Mouse (Mus musculus): Measurements from ENCODE around the gene Fam161a. TPM values are rescaled to one million over a fixed set of nuclear protein-coding genes. Genes with fewer than 3 reads are reported as not detected.

Fam161a gene
- total and polyA plus RNA-seq, 3 experiments = 1.4 to 2.0 (median 1.5) TPM

GRCm38 (mm10) chr11:22981543-22981950 lies 25.8 kb upstream of the Fam161a start (continued):
- peak; percentile 52; the same call in 1 of the 2 replicates for TF ChIP-seq CHD1 (IDR thresholded peaks at IDR 0.05; ENCODE audit: low read depth, low read length)
- TF ChIP-seq SIN3A (IDR thresholded peaks at IDR 0.05; ENCODE audit: low read length) = no peak
- no peak for TF ChIP-seq POLR2AphosphoS2 (IDR thresholded peaks at IDR 0.05; ENCODE audit: low read depth, low read length)
- peak; percentile 38 for TF ChIP-seq MAX (IDR thresholded peaks at IDR 0.05; ENCODE audit: low read length)
- no peak for TF ChIP-seq ELF1 (IDR thresholded peaks at IDR 0.05; ENCODE audit: low read depth, low read length)
- TF ChIP-seq TBP (conservative IDR thresholded peaks at IDR 0.05; ENCODE audit: low read depth, low read length) = no peak
- no peak for TF ChIP-seq RAD21 (IDR thresholded peaks at IDR 0.05; ENCODE audit: low read depth, low read length)
- no peak for TF ChIP-seq ZC3H11A (IDR thresholded peaks at IDR 0.05; ENCODE audit: low read depth, low read length)

- DNase-seq (ENCODE audit: extremely low read depth) = peak; percentile 95
- in situ Hi-C loops (cut with MboI; ENCODE audit: low pct_ligation_motif_present, low pct_unique_long_range_greater_than_20kb, low sequenced_read_pairs) = no loop called here
- H3K4me1 ChIP-seq (ENCODE audit: control insufficient read depth in 1 of 2, insufficient read depth in 2 of 2) = peaks cover 7 to 40% of the 10 kb centered on the region in 2 experiments
- TF ChIP-seq UBTF (IDR thresholded peaks at IDR 0.05; ENCODE audit: low read depth, low read length) (peak; percentile 78), ZMIZ1 (IDR thresholded peaks at IDR 0.05; ENCODE audit: low read depth, low read length) (peak; percentile 92), ELF1 (IDR thresholded peaks at IDR 0.05; ENCODE audit: low read depth, low read length) (peak; percentile 91), NELFE (IDR thresholded peaks at IDR 0.05; ENCODE audit: low read depth, low read length) (peak; percentile 95), ZKSCAN1 (IDR thresholded peaks at IDR 0.05; ENCODE audit: borderline replicate concordance, low read depth, low read length) (no peak), MEF2A (IDR thresholded peaks at IDR 0.05; ENCODE audit: borderline replicate concordance, low read depth, low read length) (peak; percentile 72), E2F4 (IDR thresholded peaks at IDR 0.05; ENCODE audit: insufficient replicate concordance, low read depth, low read length) (no peak), MAZ (IDR thresholded peaks at IDR 0.05; ENCODE audit: low read depth, low read length) (peak; percentile 68), RAD21 (IDR thresholded peaks at IDR 0.05; ENCODE audit: low read depth, low read length) (no peak; the same call in 1 of the 2 replicates), ZNF384 (IDR thresholded peaks at IDR 0.05; ENCODE audit: low read depth, low read length) (no peak), TCF12 (IDR thresholded peaks at IDR 0.05; ENCODE audit: low read depth, low read length) (peak; percentile 86), USF2 (conservative IDR thresholded peaks at IDR 0.05; ENCODE audit: low read depth, low read length) (no peak), SMC3 (IDR thresholded peaks at IDR 0.05; ENCODE audit: low read depth, low read length) (no peak), POLR2A (IDR thresholded peaks at IDR 0.05; ENCODE audit: low read depth, low read length) (peak; percentile 98), IRF4 (IDR thresholded peaks at IDR 0.05; ENCODE audit: low read depth, low read length) (no peak; the same call in none of the 2 replicates), KAT2A (IDR thresholded peaks at IDR 0.05; ENCODE audit: insufficient replicate concordance, low read length) (peak; percentile 55; the same call in 1 of the 2 replicates), ETS1 (conservative IDR thresholded peaks at IDR 0.05; ENCODE audit: low read depth, low read length) (no peak), CHD1 (IDR thresholded peaks at IDR 0.05; ENCODE audit: low read depth, low read length) (no peak), JUN (IDR thresholded peaks at IDR 0.05; ENCODE audit: insufficient read depth, low read depth, low read length) (no peak), MYC (IDR thresholded peaks at IDR 0.05; ENCODE audit: low read depth, low read length) (peak; percentile 68; the same call in 1 of the 2 replicates), PAX5 (IDR thresholded peaks at IDR 0.05; ENCODE audit: low read length) (no peak), TBP (conservative IDR thresholded peaks at IDR 0.05; ENCODE audit: low read depth, low read length) (peak; percentile 78; the same call in 1 of the 2 replicates), MAX (IDR thresholded peaks at IDR 0.05; ENCODE audit: low read length) (peak; percentile 36; the same call in 1 of the 2 replicates), POLR2AphosphoS2 (IDR thresholded peaks at IDR 0.05; ENCODE audit: low read depth, low read length) (peak; percentile 73), ZC3H11A (IDR thresholded peaks at IDR 0.05; ENCODE audit: low read depth, low read length) (no peak), RCOR1 (conservative IDR thresholded peaks at IDR 0.05; ENCODE audit: low read depth, low read length) (no peak), SIN3A (IDR thresholded peaks at IDR 0.05; ENCODE audit: low read length) (peak; percentile 92), EP300 (IDR thresholded peaks at IDR 0.05; ENCODE audit: low read length) (no peak), JUND (conservative IDR thresholded peaks at IDR 0.05; ENCODE audit: low read depth, low read length) (no peak), GABPA (IDR thresholded peaks at IDR 0.05; ENCODE audit: insufficient replicate concordance, low read depth, low read length) (no peak; the same call in 1 of the 2 replicates), MAFK (IDR thresholded peaks at IDR 0.05; ENCODE audit: insufficient replicate concordance, low read length) (no peak), CHD2 (IDR thresholded peaks at IDR 0.05; ENCODE audit: low read length) (no peak), USF1 (IDR thresholded peaks at IDR 0.05; ENCODE audit: low read depth, low read length) (no peak), CTCF (conservative IDR thresholded peaks at IDR 0.05 in 1 of 2, IDR thresholded peaks at IDR 0.05 in 1 of 2; ENCODE audit: low read depth in 2 of 2, low read length in 2 of 2) (peak; percentile 45 to 56; a peak in 3 of 4 replicates)
Observed at GRCm38 (mm10) chr11:22981984-22982757, 25.2 kb upstream of the Fam161a start, which contains the start of the genes Gm28048 and Commd1. TSS of gene Gm28048 (minus strand) at chr11:22982090. TSS of gene Commd1 (minus strand) at chr11:22982382.

More at GRCm38 (mm10) chr11:22981984-22982757, 25.2 kb upstream of the Fam161a start, which contains the start of the genes Gm28048 and Commd1:
- peak within 1 kb of the TSS; percentile 94 for H3K4me2 ChIP-seq (ENCODE audit: insufficient read depth, low read depth, poor library complexity, severe bottlenecking)
- peak within 1 kb of the TSS; percentile 74 for H3K27ac ChIP-seq (ENCODE audit: insufficient read depth, low read depth)
- H3K79me2 ChIP-seq (replicated peaks; ENCODE audit: control insufficient read depth, extremely low read depth, insufficient read depth, poor library complexity, severe bottlenecking) = peaks cover 19% of the 10 kb centered on the region
- no peaks in the 10 kb centered on the region for H3K27me3 ChIP-seq (replicated peaks)
- peak within 1 kb of the TSS; percentile 78 for H3K9ac ChIP-seq (ENCODE audit: insufficient read depth, low read depth)
- no peaks in the 10 kb centered on the region for H3K9me3 ChIP-seq (replicated peaks; ENCODE audit: low read length)
- H3K4me3 ChIP-seq (replicated peaks in 1 of 3; ENCODE audit: low read depth in 2 of 3, low read length in 2 of 3, poor library complexity in 1 of 3) = peak within 1 kb of the TSS; percentile 53 to 92 (median 68)
- H3K36me3 ChIP-seq (replicated peaks in 1 of 2; ENCODE audit: control insufficient read depth in 1 of 2, insufficient read depth in 1 of 2, low read length in 1 of 2) = peaks cover 3 to 21% of the 10 kb centered on the region in 2 experiments
- dilution Hi-C loops (cut with MboI; ENCODE audit: extremely low pct_ligation_motif_present, extremely low pct_unique_long_range_greater_than_20kb, low sequenced_read_pairs) = no loop called here

All from CH12.LX (cell line).